Mouse (Mus musculus) forebrain, embryonic 15.5 days (tissue): ENCODE measurements around the gene Alkbh6. TPM values are rescaled to one million over a fixed set of nuclear protein-coding genes. Genes with fewer than 3 reads are reported as not detected.

Source experiments
- ATAC-seq: fragments of 200-750 bp; cut with Nextera tagmentation; replicated peaks from 2 replicates; pipeline ENCODE4 v1.8.0; 2017; ENCODE audit warnings: mild to moderate bottlenecking, moderate TSS enrichment, moderate library complexity
- H3K27ac ChIP-seq: fragments of 300-500 bp; sonication (generic); replicated peaks from 2 replicates; pipeline ENCODE4 v1.5.1; 2015; ENCODE audit warnings: mild to moderate bottlenecking, inconsistent platforms
- H3K27me3 ChIP-seq: fragments of 300-500 bp; sonication (generic); 2 replicates; pipeline ENCODE4 v1.6.1; 2015; ENCODE audit warnings: inconsistent platforms
- H3K36me3 ChIP-seq: fragments of 300-500 bp; sonication (generic); 2 replicates; pipeline ENCODE4 v1.6.1; 2015; ENCODE audit warnings: mild to moderate bottlenecking, inconsistent platforms
- H3K4me1 ChIP-seq: fragments of 300-500 bp; sonication (generic); 2 replicates; pipeline ENCODE4 v1.6.1; 2015; ENCODE audit warnings: inconsistent platforms
- H3K4me2 ChIP-seq: fragments of 300-500 bp; sonication (generic); replicated peaks from 2 replicates; pipeline ENCODE4 v1.6.1; 2015; ENCODE audit warnings: mild to moderate bottlenecking, inconsistent platforms
- H3K4me3 ChIP-seq: fragments of 300-500 bp; sonication (generic); 2 replicates; pipeline ENCODE4 v1.5.1; 2015; ENCODE audit warnings: mild to moderate bottlenecking, inconsistent platforms
- H3K9ac ChIP-seq: fragments of 300-500 bp; sonication (generic); replicated peaks from 2 replicates; pipeline ENCODE4 v1.6.1; 2015; ENCODE audit warnings: mild to moderate bottlenecking, inconsistent platforms
- H3K9me3 ChIP-seq: fragments of 300-500 bp; sonication (generic); 2 replicates; pipeline ENCODE4 v1.6.1; 2016; ENCODE audit warnings: inconsistent platforms
- WGBS: fragments of 180-500 bp; shearing (Covaris S2); methylation state at CpG from one replicate; pipeline ENCODE4 v1.1.7; 2015; ENCODE audit warnings: mixed read lengths; 5-methylcytosine and 5-hydroxymethylcytosine counted together
- polyA plus RNA-seq: library from polyadenylated mRNA; unstranded; fragments of >200 nt; fragmentation: Nextera tagmentation; extraction: Ambion mirVana; gene quantifications from 2 replicates; pipeline ENCODE4 v1.2.1, GENCODE M21; 2015

Gene Alkbh6
- polyA plus RNA-seq, 1 experiment from 2014 or later: 99.6 TPM

GRCm38 (mm10) chr7:30281522-30281921 is 27.0 kb upstream of the Alkbh6 start:
- Histone ChIP-seq H3K4me2 (peak overlapping the region; percentile 81; the same call in 1 of the 2 replicates), H3K27ac (no peak overlapping the region; the same call in 1 of the 2 replicates), H3K27me3 (no peaks in the 10 kb centered on the region), H3K4me3 (peak overlapping the region; percentile 71; the same call in 1 of the 2 replicates), H3K9me3 (no peaks in the 10 kb centered on the region), H3K4me1 (peaks cover 18% of the 10 kb centered on the region), H3K9ac (no peak overlapping the region), H3K36me3 (no peaks in the 10 kb centered on the region)
- ATAC-seq: no peak
- 77% methylated on average over 4 of the region's 4 CpGs for WGBS

- H3K36me3 ChIP-seq: no peaks in the 10 kb centered on the region
- ATAC-seq: no peak
- H3K4me1 ChIP-seq: peaks cover 18% of the 10 kb centered on the region
- H3K9me3 ChIP-seq: no peaks in the 10 kb centered on the region
- 83% methylated on average over 7 of the region's 7 CpGs for WGBS
- H3K9ac ChIP-seq: no peak overlapping the region
- no peak overlapping the region for H3K4me2 ChIP-seq
- no peak overlapping the region for H3K27ac ChIP-seq
- H3K4me3 ChIP-seq: no peak overlapping the region
- no peaks in the 10 kb centered on the region for H3K27me3 ChIP-seq
Measured at GRCm38 (mm10) chr7:30282740-30283139, 25.8 kb upstream of the Alkbh6 start.

GRCm38 (mm10) chr7:30286701-30287410 is 21.7 kb upstream of the Alkbh6 start:
- 56% methylated on average over 8 of the region's 8 CpGs for WGBS
- no peak overlapping the region for H3K9ac ChIP-seq
- H3K27ac ChIP-seq: no peak overlapping the region
- peaks cover 7% of the 10 kb centered on the region for H3K4me1 ChIP-seq
- H3K27me3 ChIP-seq: no peaks in the 10 kb centered on the region
- no peak overlapping the region for H3K4me3 ChIP-seq
- H3K4me2 ChIP-seq: no peak overlapping the region
- no peaks in the 10 kb centered on the region for H3K36me3 ChIP-seq
- no peaks in the 10 kb centered on the region for H3K9me3 ChIP-seq
- no peak for ATAC-seq

GRCm38 (mm10) chr7:30288046-30288445 is 20.5 kb upstream of the Alkbh6 start:
- no peak overlapping the region for H3K27ac ChIP-seq
- no peaks in the 10 kb centered on the region for H3K9me3 ChIP-seq
- no peak overlapping the region for H3K4me3 ChIP-seq
- no peak overlapping the region for H3K4me2 ChIP-seq
- peaks cover 17% of the 10 kb centered on the region for H3K4me1 ChIP-seq
- H3K27me3 ChIP-seq: no peaks in the 10 kb centered on the region
- no peak overlapping the region for H3K9ac ChIP-seq
- WGBS: 72% methylated on average over 6 of the region's 6 CpGs
- H3K36me3 ChIP-seq: no peaks in the 10 kb centered on the region
- no peak for ATAC-seq

- Histone ChIP-seq H3K36me3 (no peaks in the 10 kb centered on the region), H3K4me1 (peaks cover 26% of the 10 kb centered on the region), H3K9ac (no peak overlapping the region), H3K4me3 (no peak overlapping the region), H3K9me3 (no peaks in the 10 kb centered on the region), H3K4me2 (no peak overlapping the region), H3K27ac (no peak overlapping the region), H3K27me3 (no peaks in the 10 kb centered on the region)
- no peak for ATAC-seq
- WGBS: 76% methylated on average over 7 of the region's 7 CpGs
Measured at GRCm38 (mm10) chr7:30289071-30289713, 19.3 kb upstream of the Alkbh6 start.

GRCm38 (mm10) chr7:30289714-30290399 is 18.7 kb upstream of the Alkbh6 start:
- Histone ChIP-seq H3K36me3 (peaks cover 1% of the 10 kb centered on the region; the same call in 1 of the 2 replicates), H3K27ac (no peak overlapping the region), H3K9ac (no peak overlapping the region), H3K27me3 (no peaks in the 10 kb centered on the region), H3K4me1 (peaks cover 33% of the 10 kb centered on the region), H3K4me3 (no peak overlapping the region), H3K9me3 (no peaks in the 10 kb centered on the region), H3K4me2 (no peak overlapping the region)
- no peak for ATAC-seq
- 52% methylated on average over 10 of the region's 10 CpGs for WGBS

- H3K9me3 ChIP-seq: no peaks in the 10 kb centered on the region
- peak; percentile 89 for ATAC-seq
- WGBS: 6% methylated on average over 35 of the region's 35 CpGs
- peak within 1 kb of the TSS; percentile 84 for H3K4me2 ChIP-seq
- peaks cover 18% of the 10 kb centered on the region for H3K36me3 ChIP-seq
- peak within 1 kb of the TSS; percentile 94 for H3K27ac ChIP-seq
- peaks cover 36% of the 10 kb centered on the region for H3K4me1 ChIP-seq
- H3K9ac ChIP-seq: peak within 1 kb of the TSS; percentile 91
- peak within 1 kb of the TSS; percentile 71 for H3K4me3 ChIP-seq
- no peaks in the 10 kb centered on the region for H3K27me3 ChIP-seq
Measured at GRCm38 (mm10) chr7:30291215-30292131, 17.0 kb upstream of the Alkbh6 start, which contains the start of gene Clip3. Gene Clip3 (plus strand): TSS chr7:30291728.

GRCm38 (mm10) chr7:30293795-30294194 is 14.7 kb upstream of the Alkbh6 start:
- 56% methylated on average over 13 of the region's 13 CpGs for WGBS
- Histone ChIP-seq H3K9ac (no peak overlapping the region), H3K4me1 (peaks cover 36% of the 10 kb centered on the region), H3K4me3 (peak overlapping the region; percentile 4), H3K4me2 (peak overlapping the region; percentile 27), H3K27ac (0 out of 2 replicates have a peak overlapping the region, but pooled peaks have one; percentile 31), H3K36me3 (peaks cover 39% of the 10 kb centered on the region), H3K9me3 (no peaks in the 10 kb centered on the region), H3K27me3 (no peaks in the 10 kb centered on the region)
- no peak for ATAC-seq

- H3K4me1 ChIP-seq: peaks cover 36% of the 10 kb centered on the region
- no peaks in the 10 kb centered on the region for H3K9me3 ChIP-seq
- peaks cover 44% of the 10 kb centered on the region for H3K36me3 ChIP-seq
- peak overlapping the region; percentile 4; the same call in 1 of the 2 replicates for H3K4me3 ChIP-seq
- H3K27me3 ChIP-seq: no peaks in the 10 kb centered on the region
- no peak overlapping the region for H3K9ac ChIP-seq
- ATAC-seq: no peak
- H3K27ac ChIP-seq: no peak overlapping the region
- WGBS: 91% methylated on average over 5 of the region's 5 CpGs
- H3K4me2 ChIP-seq: peak overlapping the region; percentile 27
Measured at GRCm38 (mm10) chr7:30294296-30294695, 14.2 kb upstream of the Alkbh6 start.

GRCm38 (mm10) chr7:30295103-30295502 is 13.4 kb upstream of the Alkbh6 start:
- 75% methylated on average over 10 of the region's 10 CpGs for WGBS
- H3K36me3 ChIP-seq: peaks cover 52% of the 10 kb centered on the region
- H3K4me3 ChIP-seq: no peak overlapping the region
- no peak overlapping the region for H3K27ac ChIP-seq
- H3K9me3 ChIP-seq: no peaks in the 10 kb centered on the region
- H3K4me1 ChIP-seq: peaks cover 36% of the 10 kb centered on the region
- no peaks in the 10 kb centered on the region for H3K27me3 ChIP-seq
- ATAC-seq: no peak
- no peak overlapping the region for H3K9ac ChIP-seq
- H3K4me2 ChIP-seq: no peak overlapping the region

- Histone ChIP-seq H3K9ac (no peak overlapping the region), H3K4me1 (peaks cover 28% of the 10 kb centered on the region), H3K4me2 (no peak overlapping the region), H3K4me3 (no peak overlapping the region), H3K27me3 (no peaks in the 10 kb centered on the region), H3K36me3 (peaks cover 64% of the 10 kb centered on the region), H3K9me3 (no peaks in the 10 kb centered on the region), H3K27ac (no peak overlapping the region)
- 92% methylated on average over 15 of the region's 15 CpGs for WGBS
- ATAC-seq: no peak
Measured at GRCm38 (mm10) chr7:30296816-30297215, 11.7 kb upstream of the Alkbh6 start.
